14 mouse cellular contexts compared by ENCODE assay signal in the genomic region with DNA sequence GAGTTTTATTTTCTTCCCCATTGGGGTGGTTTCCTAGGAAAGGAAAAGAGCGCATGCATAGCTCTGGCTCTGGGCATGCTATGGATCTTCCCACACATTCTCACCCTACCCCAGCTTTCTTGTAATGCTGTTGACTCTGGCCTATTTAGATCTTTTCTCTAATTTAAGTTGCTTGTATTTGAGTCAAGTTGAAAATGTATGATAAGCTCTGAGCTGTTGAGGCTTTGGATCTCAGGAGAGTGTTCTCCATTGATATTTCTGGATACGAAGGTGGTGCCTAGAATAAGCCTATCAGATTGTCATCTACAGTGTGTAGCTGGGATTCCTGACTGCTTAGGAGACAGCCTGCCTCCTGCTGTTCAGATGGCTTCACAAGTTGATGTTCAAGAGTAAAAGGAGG.
"Had no signal": no experiment of that assay in that cellular context is flagged by ENCODE, and none has a peak within 500 bp of the region (broad histone marks: within the 10 kb centered on the region; RNA-seq: fewer than 3 reads in every experiment).

No protein-coding gene starts in this region.

- H3K27ac ChIP-seq: intestine, embryonic 15.5 days; layer of hippocampus, adult 2 months; limb, embryonic 12.5 days; liver, embryonic 13.5 days; midbrain, embryonic 12.5 days; neural tube, embryonic 13.5 days had no signal

- ATAC-seq: intestine, embryonic 15.5 days; midbrain, embryonic 16.5 days had no signal

- H3K9me3 ChIP-seq: intestine, embryonic 15.5 days; limb, embryonic 12.5 days; liver, embryonic 13.5 days; midbrain, embryonic 12.5 days; neural tube, embryonic 13.5 days had no signal

- H3K4me3 ChIP-seq: intestine, embryonic 15.5 days; layer of hippocampus, adult 2 months; limb, embryonic 12.5 days; liver, embryonic 13.5 days; midbrain, embryonic 12.5 days; neural tube, embryonic 13.5 days had no signal

- H3K4me2 ChIP-seq: intestine, embryonic 15.5 days; limb, embryonic 12.5 days; liver, embryonic 13.5 days; midbrain, embryonic 12.5 days; neural tube, embryonic 13.5 days had no signal

- DNase-seq: kidney, adult 18-20 months; kidney, postnatal 10 days; kidney, postnatal 4 days; liver; liver, embryonic 13.5 days; lung, adult 18-20 months; retina, postnatal 1 day; thymus, postnatal 14 days had no signal

- H3K9ac ChIP-seq: intestine, embryonic 15.5 days; limb, embryonic 12.5 days; liver, embryonic 13.5 days; midbrain, embryonic 12.5 days; neural tube, embryonic 13.5 days had no signal

- H3K36me3 ChIP-seq: intestine, embryonic 15.5 days; limb, embryonic 12.5 days; liver, embryonic 13.5 days; midbrain, embryonic 12.5 days; neural tube, embryonic 13.5 days had no signal

- H3K27me3 ChIP-seq: intestine, embryonic 15.5 days; limb, embryonic 12.5 days; liver, embryonic 13.5 days; midbrain, embryonic 12.5 days; neural tube, embryonic 13.5 days had no signal

- H3K4me1 ChIP-seq: intestine, embryonic 15.5 days; limb, embryonic 12.5 days; liver, embryonic 13.5 days; midbrain, embryonic 12.5 days had no signal
